Mouse (Mus musculus) ES-E14 (cell line): ENCODE data around the gene Unc79.

Source experiments
- CHD2 ChIP-seq: IDR thresholded peaks from 2 replicates; pipeline ENCODE4 v1.6.1; 2014; ENCODE audit warnings: mild to moderate bottlenecking, low read depth, low read length, inconsistent platforms
- MAFK ChIP-seq: IDR thresholded peaks from 2 replicates; pipeline ENCODE4 v1.6.1; 2014; ENCODE audit warnings: mild to moderate bottlenecking, low read depth, low read length, inconsistent platforms; ENCODE audit not compliant: insufficient read depth
- ZNF384 ChIP-seq: IDR thresholded peaks from 2 replicates; pipeline ENCODE4 v1.6.1; 2012; ENCODE audit warnings: low read depth, low read length, inconsistent platforms

- TF ChIP-seq CHD2 (no peak), ZNF384 (no peak), MAFK (no peak)
These were observed 160.6 kb downstream of the Unc79 start for GRCm38 (mm10) chr12:103109301-103109700.
